Mouse (Mus musculus) hindbrain, embryonic 16.5 days (tissue): ENCODE results near the gene Slc23a2. TPM values are rescaled to one million over a fixed set of nuclear protein-coding genes. Genes with fewer than 3 reads are reported as not detected.

Source experiments
- ATAC-seq: fragments of 200-750 bp; cut with Nextera tagmentation; 2 replicates; pipeline ENCODE4 v1.8.0; 2017; ENCODE audit warnings: moderate TSS enrichment, moderate library complexity
- H3K27ac ChIP-seq: fragments of 300-500 bp; sonication (generic); 2 replicates; pipeline ENCODE4 v1.5.1; 2014; ENCODE audit warnings: low read depth, mild to moderate bottlenecking, control low read depth, low read length, moderate library complexity
- H3K27me3 ChIP-seq: fragments of 300-500 bp; sonication (generic); replicated peaks from 2 replicates; pipeline ENCODE4 v1.6.1; 2014; ENCODE audit warnings: low read length; ENCODE audit not compliant: control insufficient read depth, insufficient read depth
- H3K36me3 ChIP-seq: fragments of 300-500 bp; sonication (generic); 2 replicates; pipeline ENCODE4 v1.6.1; 2014; ENCODE audit warnings: mild to moderate bottlenecking, low read length, moderate library complexity, mixed read lengths; ENCODE audit not compliant: control insufficient read depth, insufficient read depth
- H3K4me1 ChIP-seq: fragments of 300-500 bp; sonication (generic); 2 replicates; pipeline ENCODE4 v1.6.1; 2014; ENCODE audit warnings: low read depth, low read length; ENCODE audit not compliant: control insufficient read depth, insufficient read depth
- H3K4me2 ChIP-seq: fragments of 300-500 bp; sonication (generic); 2 replicates; pipeline ENCODE4 v1.6.1; 2014; ENCODE audit warnings: mild to moderate bottlenecking, low read length, control low read depth, moderate library complexity
- H3K4me3 ChIP-seq: fragments of 300-500 bp; sonication (generic); 2 replicates; pipeline ENCODE4 v1.5.1; 2014; ENCODE audit warnings: mild to moderate bottlenecking, low read length, control low read depth, moderate library complexity
- H3K9ac ChIP-seq: fragments of 300-500 bp; sonication (generic); 2 replicates; pipeline ENCODE4 v1.6.1; 2014; ENCODE audit warnings: low read depth, mild to moderate bottlenecking, control low read depth, low read length, moderate library complexity
- H3K9me3 ChIP-seq: fragments of 300-500 bp; sonication (generic); 2 replicates; pipeline ENCODE4 v1.6.1; 2014; ENCODE audit warnings: mild to moderate bottlenecking, low read length, moderate library complexity; ENCODE audit not compliant: control insufficient read depth
- WGBS: fragments of 180-500 bp; shearing (Covaris S2); extraction: QIAGEN DNeasy Blood & Tissue Kit; methylation state at CpG from one replicate; pipeline ENCODE4 v1.1.7; 2014; 5-methylcytosine and 5-hydroxymethylcytosine counted together
- polyA plus RNA-seq: library from polyadenylated mRNA; unstranded; fragments of >200 nt; fragmentation: Nextera tagmentation; extraction: Ambion mirVana; gene quantifications from 2 replicates; pipeline ENCODE4 v1.2.1, GENCODE M21; 2015

Slc23a2 gene
- polyA plus RNA-seq, 1 experiment from 2014 or later: 40.8 TPM

- Histone ChIP-seq H3K27me3 (no peaks in the 10 kb centered on the region), H3K4me1 (peaks cover 21% of the 10 kb centered on the region), H3K27ac (peak overlapping the region; percentile 91; the same call in 1 of the 2 replicates), H3K9ac (peak overlapping the region; percentile 79; the same call in 1 of the 2 replicates), H3K9me3 (no peaks in the 10 kb centered on the region), H3K4me2 (peak overlapping the region; percentile 94), H3K36me3 (no peaks in the 10 kb centered on the region), H3K4me3 (peak overlapping the region; percentile 62)
- 39% methylated on average over 5 of the region's 5 CpGs for WGBS
- no peak for ATAC-seq
These were observed 116.8 kb downstream of the Slc23a2 start for GRCm38 (mm10) chr2:132028107-132028506.

DNA sequence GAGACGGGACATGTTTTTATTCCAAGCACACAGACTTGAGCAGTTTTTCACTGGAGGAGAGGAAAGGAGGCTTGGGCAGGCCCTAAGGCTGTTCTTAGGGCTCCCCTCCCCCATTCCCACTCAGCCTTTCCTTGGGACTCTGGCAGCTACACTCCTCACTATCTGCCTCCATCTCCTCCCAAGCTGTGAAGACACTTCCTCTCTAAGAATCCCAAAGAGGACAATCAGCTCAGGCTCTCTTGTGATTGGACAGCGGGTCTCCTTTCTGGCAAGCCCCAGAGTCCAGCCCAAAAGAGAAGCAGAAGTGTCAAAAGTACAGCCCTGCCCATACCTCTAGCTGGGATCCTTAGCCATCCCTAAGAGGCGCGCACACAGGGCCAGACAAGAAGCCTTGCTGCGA lies 117.5 kb downstream of the Slc23a2 start:
- Histone ChIP-seq H3K27ac (no peak overlapping the region), H3K4me3 (no peak overlapping the region), H3K4me1 (peaks cover 21% of the 10 kb centered on the region), H3K27me3 (no peaks in the 10 kb centered on the region), H3K9ac (no peak overlapping the region), H3K36me3 (no peaks in the 10 kb centered on the region), H3K4me2 (peak overlapping the region; percentile 94), H3K9me3 (no peaks in the 10 kb centered on the region)
- 60% methylated on average over 5 of the region's 5 CpGs for WGBS
- no peak for ATAC-seq

- no peaks in the 10 kb centered on the region for H3K9me3 ChIP-seq
- H3K4me1 ChIP-seq: peaks cover 12% of the 10 kb centered on the region
- ATAC-seq: no peak
- no peak overlapping the region for H3K9ac ChIP-seq
- H3K27ac ChIP-seq: no peak overlapping the region
- no peaks in the 10 kb centered on the region for H3K36me3 ChIP-seq
- H3K4me2 ChIP-seq: no peak overlapping the region
- H3K27me3 ChIP-seq: no peaks in the 10 kb centered on the region
- WGBS: 96% methylated on average over 4 of the region's 4 CpGs
- H3K4me3 ChIP-seq: no peak overlapping the region
These were observed 120.9 kb downstream of the Slc23a2 start for GRCm38 (mm10) chr2:132024028-132024427.

DNA sequence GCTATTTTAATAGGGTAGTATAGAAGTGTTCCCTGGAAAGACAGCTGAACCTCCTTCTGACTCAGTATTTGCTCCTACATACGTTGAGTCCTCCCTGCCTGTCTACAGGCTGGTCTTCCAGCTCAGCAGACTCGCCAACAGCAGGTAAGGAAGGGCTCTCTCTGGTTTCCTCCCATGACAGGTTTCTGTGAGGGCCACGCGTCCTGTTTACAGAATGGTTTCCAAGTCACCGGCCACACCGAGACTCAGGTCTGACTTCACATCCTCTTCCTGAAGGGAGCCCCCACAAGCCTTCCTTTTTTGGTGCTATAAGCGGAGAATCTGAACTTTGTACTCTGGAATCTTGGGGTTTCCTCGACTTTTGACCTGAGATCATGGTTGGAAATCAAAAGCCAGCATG lies 122.3 kb downstream of the Slc23a2 start:
- no peaks in the 10 kb centered on the region for H3K36me3 ChIP-seq
- no peak overlapping the region for H3K4me3 ChIP-seq
- H3K27me3 ChIP-seq: no peaks in the 10 kb centered on the region
- H3K4me1 ChIP-seq: peaks cover 7% of the 10 kb centered on the region
- WGBS: 89% methylated on average over 8 of the region's 8 CpGs
- no peaks in the 10 kb centered on the region for H3K9me3 ChIP-seq
- H3K27ac ChIP-seq: no peak overlapping the region
- ATAC-seq: no peak
- no peak overlapping the region for H3K4me2 ChIP-seq
- no peak overlapping the region for H3K9ac ChIP-seq

DNA sequence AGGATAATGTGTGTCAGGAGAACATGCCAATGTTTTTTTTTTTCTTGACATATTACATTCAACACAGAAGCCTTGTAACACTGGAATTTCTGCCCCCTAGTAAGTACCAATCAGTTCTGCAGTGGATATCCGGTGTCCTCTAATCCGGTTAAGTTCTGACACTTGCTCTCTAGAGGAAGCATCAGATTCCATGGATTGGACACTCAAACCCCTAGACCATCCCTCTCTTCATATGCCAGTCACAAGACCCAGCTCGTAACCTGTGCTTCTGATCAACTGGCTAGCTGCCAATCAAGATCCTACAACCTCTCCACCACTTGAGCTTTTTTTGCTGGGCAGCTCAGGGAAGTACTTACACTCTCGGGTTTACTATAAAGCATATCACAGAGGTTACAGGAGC lies 123.3 kb downstream of the Slc23a2 start:
- no peak overlapping the region for H3K4me3 ChIP-seq
- H3K9me3 ChIP-seq: no peaks in the 10 kb centered on the region
- H3K27me3 ChIP-seq: no peaks in the 10 kb centered on the region
- no peak overlapping the region for H3K9ac ChIP-seq
- ATAC-seq: no peak
- no peaks in the 10 kb centered on the region for H3K36me3 ChIP-seq
- no peak overlapping the region for H3K4me2 ChIP-seq
- WGBS: 77% methylated on average over 4 of the region's 4 CpGs
- H3K27ac ChIP-seq: no peak overlapping the region
- H3K4me1 ChIP-seq: peaks cover 3% of the 10 kb centered on the region

GRCm38 (mm10) chr2:132020991-132021541 lies 123.8 kb downstream of the Slc23a2 start:
- H3K36me3 ChIP-seq: no peaks in the 10 kb centered on the region
- peaks cover 3% of the 10 kb centered on the region for H3K4me1 ChIP-seq
- H3K4me2 ChIP-seq: no peak overlapping the region
- no peaks in the 10 kb centered on the region for H3K27me3 ChIP-seq
- 72% methylated on average over 5 of the region's 5 CpGs for WGBS
- H3K27ac ChIP-seq: no peak overlapping the region
- H3K9ac ChIP-seq: no peak overlapping the region
- H3K4me3 ChIP-seq: no peak overlapping the region
- ATAC-seq: 0 out of 2 replicates have a peak, but pooled peaks have one; percentile 37
- H3K9me3 ChIP-seq: no peaks in the 10 kb centered on the region

DNA sequence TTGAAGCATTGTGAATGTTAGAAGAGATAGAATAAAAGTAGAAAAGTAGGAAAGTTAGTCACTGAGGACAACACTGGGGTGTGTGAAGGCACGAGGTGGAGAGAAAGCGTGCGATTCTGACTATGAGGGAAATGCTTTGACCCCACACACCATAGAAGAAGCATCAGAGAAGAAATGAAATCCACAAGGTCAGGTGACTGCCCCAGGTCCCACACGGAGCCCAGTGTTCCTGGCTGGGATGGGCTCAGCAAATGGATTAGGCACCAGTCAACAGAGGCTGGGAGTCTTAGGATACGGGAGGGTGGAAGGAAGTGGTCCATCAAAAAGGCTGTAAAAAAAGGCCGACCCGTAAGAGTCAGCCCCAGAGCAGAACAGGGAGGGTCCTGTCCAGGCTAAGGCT lies 124.5 kb downstream of the Slc23a2 start:
- H3K4me2 ChIP-seq: no peak overlapping the region
- WGBS: 90% methylated on average over 7 of the region's 7 CpGs
- H3K36me3 ChIP-seq: no peaks in the 10 kb centered on the region
- H3K4me1 ChIP-seq: peaks cover 3% of the 10 kb centered on the region
- no peak overlapping the region for H3K9ac ChIP-seq
- no peak overlapping the region for H3K4me3 ChIP-seq
- no peak for ATAC-seq
- H3K9me3 ChIP-seq: no peaks in the 10 kb centered on the region
- no peak overlapping the region for H3K27ac ChIP-seq
- H3K27me3 ChIP-seq: no peaks in the 10 kb centered on the region

DNA sequence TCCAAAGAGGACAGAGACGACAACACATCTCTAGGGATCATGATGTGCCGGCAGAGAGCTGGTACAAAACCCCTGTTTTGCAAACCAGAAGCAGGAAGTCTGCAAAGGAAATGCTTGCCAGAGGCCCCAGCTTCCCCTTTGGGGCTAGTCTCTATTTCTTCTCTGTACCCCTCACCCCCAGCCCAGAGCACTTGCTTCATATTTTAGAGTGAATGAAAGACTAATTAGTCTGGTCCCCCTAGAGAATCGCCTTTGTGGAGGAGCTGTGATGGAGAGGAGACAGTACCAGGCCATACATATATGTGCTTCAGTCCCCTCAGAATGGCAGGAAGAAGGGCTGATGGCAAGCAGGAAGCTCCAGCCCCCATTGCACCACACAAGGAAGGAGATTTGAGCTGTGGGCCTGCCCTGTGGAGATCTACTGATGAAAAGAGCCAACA lies 125.5 kb downstream of the Slc23a2 start:
- no peak for ATAC-seq
- Histone ChIP-seq H3K36me3 (no peaks in the 10 kb centered on the region), H3K4me2 (no peak overlapping the region), H3K9ac (no peak overlapping the region), H3K9me3 (no peaks in the 10 kb centered on the region), H3K4me1 (no peaks in the 10 kb centered on the region), H3K27me3 (no peaks in the 10 kb centered on the region), H3K4me3 (no peak overlapping the region), H3K27ac (no peak overlapping the region)
- WGBS: 66% methylated on average over 3 of the region's 3 CpGs

DNA sequence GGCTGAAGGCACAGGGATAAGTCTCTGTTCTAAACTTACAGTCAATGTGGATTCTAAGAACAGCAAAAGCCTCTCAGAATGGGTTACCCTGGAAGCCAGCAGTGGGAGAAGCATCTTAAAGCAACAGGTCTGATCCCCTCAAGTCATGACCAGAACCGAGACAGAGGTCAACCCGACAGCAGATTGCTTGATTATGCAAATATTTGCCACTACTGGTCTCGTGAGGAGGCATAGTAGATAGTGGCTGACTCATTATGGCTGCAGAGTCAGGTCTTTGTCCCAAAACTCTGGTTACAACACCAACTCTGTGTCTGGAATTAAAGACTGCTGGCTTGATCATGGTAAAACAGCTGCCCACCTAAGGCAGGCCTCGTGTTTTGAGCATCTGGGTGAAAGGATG lies 126.8 kb downstream of the Slc23a2 start:
- Histone ChIP-seq H3K9me3 (no peaks in the 10 kb centered on the region), H3K4me1 (no peaks in the 10 kb centered on the region), H3K36me3 (no peaks in the 10 kb centered on the region), H3K4me3 (no peak overlapping the region), H3K27me3 (no peaks in the 10 kb centered on the region), H3K27ac (no peak overlapping the region), H3K4me2 (no peak overlapping the region), H3K9ac (no peak overlapping the region)
- 70% methylated on average over 4 of the region's 4 CpGs for WGBS
- no peak for ATAC-seq

- WGBS: 64% methylated on average over 7 of the region's 7 CpGs
- Histone ChIP-seq H3K27me3 (no peaks in the 10 kb centered on the region), H3K9ac (no peak overlapping the region), H3K9me3 (no peaks in the 10 kb centered on the region), H3K27ac (no peak overlapping the region), H3K4me1 (no peaks in the 10 kb centered on the region), H3K36me3 (no peaks in the 10 kb centered on the region), H3K4me2 (no peak overlapping the region), H3K4me3 (no peak overlapping the region)
- no peak for ATAC-seq
These were observed 127.3 kb downstream of the Slc23a2 start for GRCm38 (mm10) chr2:132017611-132018010.
